Mouse (Mus musculus): ENCODE data around the gene Cmss1. TPM values are rescaled to one million over a fixed set of nuclear protein-coding genes. Genes with fewer than 3 reads are reported as not detected.

The Cmss1 gene
- total RNA-seq, 2 experiments from 2014 or later = 18.5 to 19.1 TPM

GRCm38 (mm10) chr16:57366141-57366540 lies 240.5 kb downstream of the Cmss1 start:
- no peak for DNase-seq (ENCODE audit: low spot score in 2 of 2)
- intact Hi-C loops (cut with DNase I) = no loop called here

- no peak for DNase-seq (ENCODE audit: low spot score in 2 of 2)
- intact Hi-C loops (cut with DNase I) = loop anchor here (5.0 kb wide), 1 partner anchor 33 kb away; no protein-coding TSS in a partner anchor
Measured at GRCm38 (mm10) chr16:57364498-57364897, 242.2 kb downstream of the Cmss1 start.

- intact Hi-C loops (cut with DNase I) = loop anchor here (5.0 kb wide), 1 partner anchor 34 kb away; no protein-coding TSS in a partner anchor
- DNase-seq (ENCODE audit: low spot score in 2 of 2) = peak; percentile 40 to 45
Measured at GRCm38 (mm10) chr16:57362679-57363401, 243.8 kb downstream of the Cmss1 start.

GRCm38 (mm10) chr16:57360785-57361184 lies 245.9 kb downstream of the Cmss1 start:
- intact Hi-C loops (cut with DNase I) = loop anchor here (5.0 kb wide), 1 partner anchor 37 kb away; no protein-coding TSS in a partner anchor
- no peak for DNase-seq (ENCODE audit: low spot score in 2 of 2)

GRCm38 (mm10) chr16:57359251-57359650 lies 247.4 kb downstream of the Cmss1 start:
- DNase-seq (ENCODE audit: low spot score in 2 of 2) = peak; percentile 60 to 69
- intact Hi-C loops (cut with DNase I) = no loop called here

- DNase-seq (ENCODE audit: low spot score in 2 of 2) = no peak
- intact Hi-C loops (cut with DNase I) = no loop called here
Measured at GRCm38 (mm10) chr16:57357011-57357410, 249.7 kb downstream of the Cmss1 start.

GRCm38 (mm10) chr16:57356454-57356853 lies 250.2 kb downstream of the Cmss1 start:
- intact Hi-C loops (cut with DNase I) = no loop called here
- DNase-seq (ENCODE audit: low spot score in 2 of 2) = no peak

GRCm38 (mm10) chr16:57353932-57354331 lies 252.7 kb downstream of the Cmss1 start:
- intact Hi-C loops (cut with DNase I) = no loop called here
- DNase-seq (ENCODE audit: low spot score in 2 of 2) = no peak

GRCm38 (mm10) chr16:57353166-57353721 lies 253.4 kb downstream of the Cmss1 start:
- DNase-seq (ENCODE audit: low spot score in 2 of 2) = no peak
- intact Hi-C loops (cut with DNase I) = no loop called here

- intact Hi-C loops (cut with DNase I) = no loop called here
- no peak for DNase-seq (ENCODE audit: low spot score in 2 of 2)
Measured at GRCm38 (mm10) chr16:57352751-57353150, 253.9 kb downstream of the Cmss1 start, which contains the start of gene Filip1l. TSS of gene Filip1l (plus strand) at chr16:57353093.

- intact Hi-C loops (cut with DNase I) = no loop called here
- no peak for DNase-seq (ENCODE audit: low spot score in 2 of 2)
Measured at GRCm38 (mm10) chr16:57349689-57350088, 257.0 kb downstream of the Cmss1 start.

- intact Hi-C loops (cut with DNase I) = no loop called here
Measured at GRCm38 (mm10) chr16:57349039-57349438, 257.6 kb downstream of the Cmss1 start.

GRCm38 (mm10) chr16:57346258-57346657 lies 260.4 kb downstream of the Cmss1 start:
- no peak for DNase-seq (ENCODE audit: low spot score in 2 of 2)
- intact Hi-C loops (cut with DNase I) = no loop called here

More at GRCm38 (mm10) chr16:57349039-57349438, 257.6 kb downstream of the Cmss1 start:
- no peak for DNase-seq (ENCODE audit: low spot score in 2 of 2)

- intact Hi-C loops (cut with DNase I) = no loop called here
- DNase-seq (ENCODE audit: low spot score in 2 of 2) = no peak
Measured at GRCm38 (mm10) chr16:57340613-57340898, 266.1 kb downstream of the Cmss1 start.

- no peak for DNase-seq (ENCODE audit: low spot score in 2 of 2)
- intact Hi-C loops (cut with DNase I) = no loop called here
Measured at GRCm38 (mm10) chr16:57339765-57340612, 266.7 kb downstream of the Cmss1 start.

GRCm38 (mm10) chr16:57336770-57337423 lies 269.8 kb downstream of the Cmss1 start:
- DNase-seq (ENCODE audit: low spot score in 2 of 2) = no peak
- intact Hi-C loops (cut with DNase I) = no loop called here

- no peak for DNase-seq (ENCODE audit: low spot score in 2 of 2)
- intact Hi-C loops (cut with DNase I) = no loop called here
Measured at GRCm38 (mm10) chr16:57332301-57332700, 274.4 kb downstream of the Cmss1 start.

GRCm38 (mm10) chr16:57330111-57330510 lies 276.6 kb downstream of the Cmss1 start:
- intact Hi-C loops (cut with DNase I) = no loop called here
- DNase-seq (ENCODE audit: low spot score in 2 of 2) = no peak

- intact Hi-C loops (cut with DNase I) = no loop called here
- no peak for DNase-seq (ENCODE audit: low spot score in 2 of 2)
Measured at GRCm38 (mm10) chr16:57329028-57329427, 277.6 kb downstream of the Cmss1 start.

- intact Hi-C loops (cut with DNase I) = no loop called here
- DNase-seq (ENCODE audit: low spot score in 2 of 2) = no peak
Measured at GRCm38 (mm10) chr16:57326996-57327395, 279.7 kb downstream of the Cmss1 start.
